Mouse (Mus musculus) kidney, adult 18-20 months (tissue): ENCODE results near the gene Kdr.

Source experiments
- DNase-seq: peaks from one replicate; pipeline ENCODE4 v3.0.0; 2021

The Kdr gene

DNA sequence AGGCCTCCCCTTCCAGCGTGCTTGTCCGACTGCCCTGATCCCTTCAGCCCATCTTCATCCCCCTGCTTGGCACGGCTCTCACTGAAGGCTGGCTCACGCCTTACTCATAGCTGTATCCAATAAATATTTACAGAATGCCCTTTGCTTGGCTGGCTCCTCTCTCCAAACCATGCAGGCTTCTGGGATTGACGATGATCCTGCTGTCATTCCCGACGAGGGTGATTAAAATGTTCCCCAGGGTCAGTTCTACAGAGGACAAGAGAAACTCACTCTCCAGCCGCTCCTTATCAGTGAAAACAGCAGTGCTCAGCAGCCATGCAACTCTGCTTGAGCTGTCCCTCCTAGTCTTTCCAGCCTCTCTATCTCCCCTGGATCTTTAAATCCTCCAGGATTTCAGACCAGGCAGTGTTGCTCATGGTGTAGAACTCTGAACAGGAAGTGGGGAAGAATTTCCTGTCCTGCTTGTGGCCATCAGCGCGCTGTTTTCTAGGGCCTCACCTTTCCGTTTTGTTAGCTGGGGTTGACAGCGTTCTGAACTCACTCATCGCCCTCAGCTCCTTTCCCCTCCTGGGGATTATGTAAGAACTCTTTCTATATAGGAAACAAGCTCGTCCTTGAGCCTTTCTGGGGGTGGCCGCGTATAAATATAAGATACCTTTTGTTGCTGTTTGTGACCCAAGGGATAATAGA is 77.9 kb downstream of the Kdr start:
- DNase-seq: no peak

DNA sequence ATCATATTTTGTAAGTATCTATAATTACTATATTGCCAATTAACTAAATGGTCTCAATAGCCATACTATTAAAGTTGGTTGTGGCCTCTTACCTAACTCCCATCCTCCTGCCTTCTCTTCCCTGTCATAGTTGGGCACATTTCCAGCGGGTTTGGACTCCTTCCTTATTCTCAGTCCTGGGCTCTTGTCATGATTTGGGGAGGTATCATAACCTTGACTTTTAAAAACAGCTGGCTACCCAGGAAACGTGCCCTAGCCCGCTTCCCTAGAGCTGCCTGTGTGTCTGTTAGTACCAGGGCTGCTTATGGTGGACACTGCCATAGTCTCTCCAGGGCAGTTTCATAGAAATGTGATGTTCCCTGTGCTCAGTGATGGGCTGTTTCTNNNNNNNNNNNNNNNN is 82.9 kb downstream of the Kdr start:
- no peak for DNase-seq

DNA sequence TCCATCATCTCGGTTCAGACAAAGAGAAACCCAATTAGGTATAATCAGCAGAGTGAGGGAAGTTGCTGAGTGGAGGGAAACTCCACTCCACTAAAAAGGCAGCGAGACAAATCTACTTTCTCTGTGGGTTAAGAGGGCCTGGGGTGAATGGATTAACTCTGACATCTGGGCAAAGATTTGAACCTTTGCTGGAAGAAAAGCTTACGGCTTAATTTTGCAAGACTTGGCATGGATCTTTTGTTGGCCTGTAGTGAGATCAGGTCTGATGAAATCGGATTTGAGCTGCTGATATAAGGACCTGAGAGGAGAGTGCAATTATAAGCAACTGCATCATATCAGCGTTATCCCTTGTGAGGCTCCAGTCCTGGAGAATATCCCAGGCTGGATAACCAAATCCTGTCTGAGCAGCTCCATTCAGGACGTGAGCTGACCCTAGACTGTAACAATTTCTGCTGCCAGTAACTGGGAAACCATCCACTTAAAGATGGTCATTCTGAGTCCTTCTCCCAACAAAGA is 85.2 kb downstream of the Kdr start:
- no peak for DNase-seq
